ENCODE assay signal across 12 mouse cellular contexts in genomic region chr17:14624433-14624832, GRCm38 (mm10).
DNase-seq lines count a peak whose midpoint lies in the region; ATAC-seq and TF ChIP-seq lines count a peak whose summit lies in the region.
"Had no signal": no experiment of that assay in that cellular context is flagged by ENCODE, and none has a peak within 500 bp of the region (broad histone marks: within the 10 kb centered on the region; RNA-seq: fewer than 3 reads in every experiment).

No protein-coding gene starts in this region.

- H3K9ac ChIP-seq in heart, embryonic 12.5 days: no peak overlapping the region
- H3K9ac ChIP-seq in lung, embryonic 14.5 days: no peak overlapping the region
- H3K9ac ChIP-seq in embryonic facial prominence, embryonic 15.5 days: no peak overlapping the region
- H3K9ac ChIP-seq in stomach, embryonic 14.5 days (replicated peaks; ENCODE audit: low read depth, low read length): peak overlapping the region; percentile 36; the same call in 1 of the 2 replicates

- H3K9me3 ChIP-seq in heart, embryonic 12.5 days (replicated peaks): no peaks in the 10 kb centered on the region
- H3K9me3 ChIP-seq in lung, embryonic 14.5 days (ENCODE audit: low read depth, low read length): no peaks in the 10 kb centered on the region
- no peaks in the 10 kb centered on the region for H3K9me3 ChIP-seq in embryonic facial prominence, embryonic 15.5 days (replicated peaks)
- H3K9me3 ChIP-seq in stomach, embryonic 14.5 days (ENCODE audit: control insufficient read depth, low read depth, low read length): no peaks in the 10 kb centered on the region

- TF ChIP-seq CTCF in lung, embryonic 14.5 days (IDR thresholded peaks at IDR 0.05; ENCODE audit: low read depth): no peak

- no peaks in the 10 kb centered on the region for H3K4me1 ChIP-seq in heart, embryonic 12.5 days (replicated peaks)
- no peaks in the 10 kb centered on the region for H3K4me1 ChIP-seq in lung, embryonic 14.5 days (ENCODE audit: insufficient read depth)
- H3K4me1 ChIP-seq in embryonic facial prominence, embryonic 15.5 days: peaks cover 24% of the 10 kb centered on the region
- 0 out of 2 replicates have a peak, but pooled peaks cover 3% of the 10 kb centered on the region for H3K4me1 ChIP-seq in stomach, embryonic 14.5 days (ENCODE audit: control insufficient read depth, insufficient read depth, low read length)

- WGBS in heart, embryonic 12.5 days: 56% methylated on average over 8 of the region's 8 CpGs
- WGBS in lung, embryonic 14.5 days: 18% methylated on average over 8 of the region's 8 CpGs
- 23% methylated on average over 8 of the region's 8 CpGs for WGBS in embryonic facial prominence, embryonic 15.5 days
- 20% methylated on average over 8 of the region's 8 CpGs for WGBS in stomach, embryonic 14.5 days

- H3K27ac ChIP-seq in heart, embryonic 12.5 days (ENCODE audit: poor library complexity, severe bottlenecking): no peak overlapping the region
- H3K27ac ChIP-seq in lung, embryonic 14.5 days (ENCODE audit: low read depth): no peak overlapping the region
- H3K27ac ChIP-seq in embryonic facial prominence, embryonic 15.5 days (replicated peaks): peak overlapping the region; percentile 73
- peak overlapping the region; percentile 27; the same call in 1 of the 2 replicates for H3K27ac ChIP-seq in stomach, embryonic 14.5 days (ENCODE audit: low read length)
- H3K27ac ChIP-seq: heart, adult 2 months; macrophage had no signal

- no peaks in the 10 kb centered on the region for H3K27me3 ChIP-seq in heart, embryonic 12.5 days (replicated peaks)
- H3K27me3 ChIP-seq in lung, embryonic 14.5 days (ENCODE audit: insufficient read depth, low read length): no peaks in the 10 kb centered on the region
- H3K27me3 ChIP-seq in embryonic facial prominence, embryonic 15.5 days: no peaks in the 10 kb centered on the region
- H3K27me3 ChIP-seq in stomach, embryonic 14.5 days (ENCODE audit: control insufficient read depth, insufficient read depth, low read length): no peaks in the 10 kb centered on the region

- no peak for DNase-seq in heart, postnatal 36 days
- DNase-seq in lung, embryonic 14.5 days: no peak
- DNase-seq in lung, postnatal 10 days: no peak
- no peak for DNase-seq in gastrocnemius, postnatal 36 days
- DNase-seq: cerebellum, adult 11 months; heart, adult 2 months; kidney, postnatal 36 days had no signal

- no peaks in the 10 kb centered on the region for H3K36me3 ChIP-seq in heart, embryonic 12.5 days
- no peaks in the 10 kb centered on the region for H3K36me3 ChIP-seq in lung, embryonic 14.5 days (ENCODE audit: insufficient read depth)
- H3K36me3 ChIP-seq in embryonic facial prominence, embryonic 15.5 days: no peaks in the 10 kb centered on the region
- no peaks in the 10 kb centered on the region for H3K36me3 ChIP-seq in stomach, embryonic 14.5 days (ENCODE audit: control insufficient read depth, insufficient read depth, low read length)

- H3K4me3 ChIP-seq in heart, embryonic 12.5 days: no peak overlapping the region
- H3K4me3 ChIP-seq in lung, embryonic 14.5 days (ENCODE audit: low read depth, low read length): no peak overlapping the region
- no peak overlapping the region for H3K4me3 ChIP-seq in embryonic facial prominence, embryonic 15.5 days (replicated peaks)
- no peak overlapping the region for H3K4me3 ChIP-seq in stomach, embryonic 14.5 days (ENCODE audit: low read depth, low read length)
- H3K4me3 ChIP-seq: heart, adult 2 months had no signal

- peak overlapping the region; percentile 38; the same call in 1 of the 2 replicates for H3K4me2 ChIP-seq in heart, embryonic 12.5 days
- peak overlapping the region; percentile 37; the same call in 1 of the 2 replicates for H3K4me2 ChIP-seq in lung, embryonic 14.5 days
- 0 out of 2 replicates have a peak overlapping the region, but pooled peaks have one; percentile 15 for H3K4me2 ChIP-seq in embryonic facial prominence, embryonic 15.5 days (replicated peaks)
- peak overlapping the region; percentile 25; the same call in 1 of the 2 replicates for H3K4me2 ChIP-seq in stomach, embryonic 14.5 days (replicated peaks; ENCODE audit: low read depth, low read length)

- ATAC-seq in heart, embryonic 12.5 days (ENCODE audit: insufficient number of reproducible peaks, low FRiP score): no peak
- no peak for ATAC-seq in lung, embryonic 14.5 days (ENCODE audit: insufficient read depth)
- ATAC-seq in embryonic facial prominence, embryonic 15.5 days (ENCODE audit: insufficient number of reproducible peaks, low FRiP score, low TSS enrichment, low read depth): no peak
- ATAC-seq in stomach, embryonic 14.5 days (ENCODE audit: insufficient number of reproducible peaks, insufficient read depth, low FRiP score, low read depth): no peak
- no peak for ATAC-seq in erythroblast, adult 5-6 weeks (replicated peaks; ENCODE audit: low FRiP score, poor library complexity, severe bottlenecking)

- intact Hi-C loops in heart, postnatal 36 days (cut with DNase I): no loop called here
- intact Hi-C loops in gastrocnemius, postnatal 36 days (cut with DNase I): no loop called here

Comparison
In these comparisons a context has a peak if more than half of its experiments do, and no peak if none do; other contexts are left out.
1. H3K27ac ChIP-seq: peak in embryonic facial prominence, embryonic 15.5 days (single experiment) and stomach, embryonic 14.5 days (single experiment); none in heart, embryonic 12.5 days (single experiment) and lung, embryonic 14.5 days (single experiment).
2. Peak in every context shown above with its lines, with median percentiles within 50 percentile points of each other: H3K4me2 ChIP-seq.